Mouse (Mus musculus) intestine, embryonic 14.5 days (tissue): ENCODE measurements around the gene Fyb. TPM values are rescaled to one million over a fixed set of nuclear protein-coding genes. Genes with fewer than 3 reads are reported as not detected.

Experiments
- ATAC-seq: fragments of 200-750 bp; cut with Nextera tagmentation; replicated peaks from 2 replicates; pipeline ENCODE4 v1.8.0; 2017; ENCODE audit warnings: low read depth, moderate number of reproducible peaks, moderate TSS enrichment, moderate library complexity; ENCODE audit not compliant: low FRiP score, low TSS enrichment
- DNase-seq: peaks from one replicate; pipeline ENCODE4 v3.0.0-alpha.2; 2018; ENCODE audit warnings: low spot score
- H3K27ac ChIP-seq: fragments of 300-500 bp; sonication (generic); 2 replicates; pipeline ENCODE4 v1.5.1; 2014; ENCODE audit warnings: low read depth, mild to moderate bottlenecking, control low read depth
- H3K27me3 ChIP-seq: fragments of 300-500 bp; sonication (generic); replicated peaks from 2 replicates; pipeline ENCODE4 v1.6.1; 2014; ENCODE audit warnings: low read length, control low read depth; ENCODE audit not compliant: control insufficient read depth, insufficient read depth
- H3K36me3 ChIP-seq: fragments of 300-500 bp; sonication (generic); 2 replicates; pipeline ENCODE4 v1.6.1; 2014; ENCODE audit warnings: low read length, control low read depth; ENCODE audit not compliant: control insufficient read depth, insufficient read depth
- H3K4me1 ChIP-seq: fragments of 300-500 bp; sonication (generic); replicated peaks from 2 replicates; pipeline ENCODE4 v1.6.1; 2014; ENCODE audit warnings: low read length, control low read depth, mixed read lengths; ENCODE audit not compliant: control insufficient read depth, insufficient read depth
- H3K4me2 ChIP-seq: fragments of 300-500 bp; sonication (generic); 2 replicates; pipeline ENCODE4 v1.6.1; 2014; ENCODE audit warnings: low read length
- H3K4me3 ChIP-seq: fragments of 300-500 bp; sonication (generic); 2 replicates; pipeline ENCODE4 v1.5.1; 2014; ENCODE audit warnings: low read depth, low read length, control low read depth, mixed read lengths
- H3K9ac ChIP-seq: fragments of 300-500 bp; sonication (generic); 2 replicates; pipeline ENCODE4 v1.6.1; 2014; ENCODE audit warnings: mild to moderate bottlenecking, low read length
- H3K9me3 ChIP-seq: fragments of 300-500 bp; sonication (generic); 2 replicates; pipeline ENCODE4 v1.6.1; 2016; ENCODE audit warnings: low read length, control low read depth; ENCODE audit not compliant: control insufficient read depth
- WGBS: fragments of 180-500 bp; shearing (Covaris S2); extraction: QIAGEN DNeasy Blood & Tissue Kit; methylation state at CpG from one replicate; pipeline ENCODE4 v1.1.7; 2014; 5-methylcytosine and 5-hydroxymethylcytosine counted together
- polyA plus RNA-seq: library from polyadenylated mRNA; unstranded; fragments of >200 nt; fragmentation: Nextera tagmentation; extraction: Ambion mirVana; gene quantifications from 2 replicates; pipeline ENCODE4 v1.2.1, GENCODE M21; 2014

Gene Fyb
- polyA plus RNA-seq, 1 experiment from 2014 or later, result 4.8 TPM

DNA sequence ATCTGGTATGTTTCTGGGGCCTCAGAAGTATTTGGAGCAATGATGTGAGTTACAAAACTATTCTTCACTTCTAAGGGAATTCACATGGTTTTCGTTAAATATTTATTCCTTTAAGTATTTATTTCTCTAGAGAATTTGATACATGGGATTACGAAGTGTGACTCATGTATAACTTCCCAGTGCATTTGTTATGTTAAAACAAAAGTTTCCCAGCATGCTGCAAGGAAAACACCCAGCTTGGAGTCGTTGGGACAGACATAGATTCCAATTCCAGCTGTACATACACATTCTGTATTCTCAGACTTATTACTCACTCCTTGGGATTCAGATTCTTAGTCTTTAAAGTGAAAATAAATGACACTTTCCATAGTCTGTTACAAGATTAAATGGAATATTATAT lies 112.8 kb downstream of the Fyb start:
- Histone ChIP-seq H3K36me3 (no peaks in the 10 kb centered on the region), H3K27ac (0 out of 2 replicates have a peak overlapping the region, but pooled peaks have one; percentile 29), H3K4me2 (no peak overlapping the region), H3K4me1 (no peaks in the 10 kb centered on the region), H3K9ac (no peak overlapping the region), H3K27me3 (no peaks in the 10 kb centered on the region), H3K9me3 (no peaks in the 10 kb centered on the region), H3K4me3 (no peak overlapping the region)
- no peak for DNase-seq
- WGBS, result 52% methylated on average over 3 of the region's 3 CpGs
- ATAC-seq, result no peak

DNA sequence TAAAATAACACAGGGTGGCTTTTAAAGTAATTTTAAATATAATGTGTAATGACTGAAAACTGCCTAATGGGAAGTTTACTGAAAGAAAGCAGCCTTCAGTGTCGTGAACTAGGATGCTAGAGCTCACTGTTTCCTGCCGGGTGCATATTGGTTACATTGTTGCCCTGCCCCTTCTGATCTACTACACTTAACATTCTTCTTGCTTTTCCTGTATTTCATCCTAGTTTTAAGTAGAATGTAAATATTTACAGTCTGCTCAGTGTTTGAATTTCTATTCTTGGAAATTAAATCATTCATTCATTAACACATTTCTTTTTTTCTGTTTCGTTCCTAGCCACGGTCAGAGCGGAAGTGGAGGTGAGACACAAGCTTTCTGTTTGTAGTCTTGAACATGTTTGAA lies 119.6 kb downstream of the Fyb start:
- WGBS, result 35% methylated on average over 5 of the region's 5 CpGs
- no peak for ATAC-seq
- Histone ChIP-seq H3K36me3 (no peaks in the 10 kb centered on the region), H3K4me1 (no peaks in the 10 kb centered on the region), H3K4me3 (no peak overlapping the region), H3K4me2 (no peak overlapping the region), H3K9ac (no peak overlapping the region), H3K27me3 (no peaks in the 10 kb centered on the region), H3K9me3 (no peaks in the 10 kb centered on the region), H3K27ac (no peak overlapping the region)
- DNase-seq, result no peak

DNA sequence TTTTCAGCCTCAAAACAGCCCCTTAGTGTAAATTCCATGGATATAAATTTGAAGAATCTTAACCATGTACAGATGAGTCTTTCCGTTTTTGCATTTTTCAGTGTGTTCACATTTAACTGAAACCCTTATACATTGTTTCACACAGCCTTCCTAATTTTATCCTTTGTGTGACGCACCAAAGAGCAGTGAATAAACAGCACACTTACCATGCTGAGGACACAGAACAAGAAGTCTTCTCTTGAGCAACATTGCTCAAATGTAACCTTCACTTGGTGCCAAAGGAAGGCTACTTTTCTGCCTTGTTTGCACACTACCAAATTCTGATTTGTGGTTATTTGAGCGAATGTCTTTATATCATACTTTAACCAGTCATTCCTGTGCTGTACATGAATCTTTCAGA lies 122.8 kb downstream of the Fyb start:
- Histone ChIP-seq H3K4me1 (no peaks in the 10 kb centered on the region), H3K36me3 (no peaks in the 10 kb centered on the region), H3K27me3 (no peaks in the 10 kb centered on the region), H3K4me3 (no peak overlapping the region), H3K4me2 (no peak overlapping the region), H3K27ac (no peak overlapping the region), H3K9me3 (no peaks in the 10 kb centered on the region), H3K9ac (no peak overlapping the region)
- ATAC-seq (no peak), DNase-seq (no peak)
- 87% methylated on average over 3 of the region's 3 CpGs for WGBS

DNA sequence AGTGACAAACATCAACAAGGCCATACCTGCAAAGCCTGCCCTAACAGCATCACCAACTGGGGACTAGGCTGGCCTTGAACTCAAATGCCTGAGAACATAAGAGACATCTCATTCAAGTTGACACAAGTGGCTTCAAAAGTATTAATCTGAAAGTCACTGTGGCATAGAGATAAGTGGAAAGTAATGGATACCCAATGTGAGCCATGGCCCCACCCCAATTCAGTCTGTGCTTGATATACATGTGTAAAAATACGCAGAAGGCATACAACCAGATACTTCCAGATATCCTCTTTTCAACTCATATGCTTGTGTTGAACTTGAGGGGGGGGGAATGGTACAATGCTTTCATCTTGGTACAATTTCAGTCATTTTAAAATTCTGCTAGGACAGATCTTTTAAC lies 124.4 kb downstream of the Fyb start:
- no peaks in the 10 kb centered on the region for H3K36me3 ChIP-seq
- H3K4me2 ChIP-seq, result no peak overlapping the region
- no peak for DNase-seq
- no peaks in the 10 kb centered on the region for H3K9me3 ChIP-seq
- 80% methylated on average over 1 of the region's 1 CpGs for WGBS
- no peaks in the 10 kb centered on the region for H3K4me1 ChIP-seq
- H3K9ac ChIP-seq, result no peak overlapping the region
- no peak for ATAC-seq
- no peak overlapping the region for H3K4me3 ChIP-seq
- H3K27ac ChIP-seq, result no peak overlapping the region
- H3K27me3 ChIP-seq, result no peaks in the 10 kb centered on the region

DNA sequence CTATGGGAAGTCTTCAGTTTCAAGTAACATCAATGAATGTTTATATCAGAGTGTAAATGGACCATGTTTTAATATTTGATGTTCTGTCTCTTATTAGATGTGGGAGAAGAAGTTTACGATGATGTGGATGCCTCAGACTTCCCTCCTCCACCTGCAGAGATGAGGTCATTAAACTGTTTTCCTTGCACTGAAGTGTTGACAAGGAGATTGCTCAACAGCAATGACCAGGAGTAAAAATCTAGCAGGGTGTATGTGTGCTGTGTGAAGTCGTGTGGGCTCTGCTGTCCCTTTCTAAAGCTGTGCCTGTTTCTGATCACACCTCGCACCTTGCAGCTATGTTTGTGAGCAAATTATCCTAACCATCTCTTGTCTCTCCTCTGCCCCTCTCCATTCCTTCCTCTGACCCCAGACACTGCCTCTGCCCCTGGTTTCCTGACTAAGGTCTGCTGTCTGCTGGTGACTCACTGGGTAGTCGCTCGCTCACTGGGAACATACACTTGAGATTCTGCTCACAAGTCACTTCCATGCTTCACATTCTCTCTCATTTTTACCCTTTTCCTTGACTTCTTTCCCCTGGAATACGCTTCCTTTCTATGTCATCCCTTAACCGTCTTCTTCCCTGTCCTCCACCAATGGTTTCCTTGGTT lies 126.2 kb downstream of the Fyb start:
- H3K27ac ChIP-seq, result no peak overlapping the region
- no peaks in the 10 kb centered on the region for H3K36me3 ChIP-seq
- H3K4me3 ChIP-seq, result no peak overlapping the region
- 71% methylated on average over 7 of the region's 7 CpGs for WGBS
- H3K9me3 ChIP-seq, result no peaks in the 10 kb centered on the region
- ATAC-seq, result no peak
- no peak for DNase-seq
- no peak overlapping the region for H3K9ac ChIP-seq
- H3K4me1 ChIP-seq, result no peaks in the 10 kb centered on the region
- H3K4me2 ChIP-seq, result no peak overlapping the region
- no peaks in the 10 kb centered on the region for H3K27me3 ChIP-seq

DNA sequence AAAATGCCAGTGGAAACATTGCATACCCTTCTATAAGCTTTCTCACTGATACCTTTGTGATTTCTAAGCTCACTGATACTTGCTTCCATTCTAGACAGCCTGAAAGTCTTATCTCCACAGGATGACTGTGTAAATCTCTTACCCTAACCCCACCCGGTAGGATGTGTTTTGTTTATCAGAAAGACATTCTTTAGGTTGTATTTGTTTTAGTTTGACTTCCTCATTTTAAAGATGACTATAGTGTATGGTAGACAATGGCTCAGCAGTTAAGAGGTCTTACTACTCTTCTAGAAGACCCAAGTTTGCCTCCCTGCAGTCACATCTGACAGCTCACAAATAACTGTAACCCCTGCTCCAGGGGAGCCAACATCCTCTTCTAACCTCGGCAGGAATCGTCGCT lies 130.4 kb downstream of the Fyb start:
- no peak overlapping the region for H3K27ac ChIP-seq
- DNase-seq (no peak), ATAC-seq (no peak)
- H3K27me3 ChIP-seq, result no peaks in the 10 kb centered on the region
- no peak overlapping the region for H3K9ac ChIP-seq
- 39% methylated on average over 4 of the region's 4 CpGs for WGBS
- no peaks in the 10 kb centered on the region for H3K36me3 ChIP-seq
- H3K4me3 ChIP-seq, result no peak overlapping the region
- H3K4me2 ChIP-seq, result no peak overlapping the region
- H3K9me3 ChIP-seq, result no peaks in the 10 kb centered on the region
- H3K4me1 ChIP-seq, result no peaks in the 10 kb centered on the region

DNA sequence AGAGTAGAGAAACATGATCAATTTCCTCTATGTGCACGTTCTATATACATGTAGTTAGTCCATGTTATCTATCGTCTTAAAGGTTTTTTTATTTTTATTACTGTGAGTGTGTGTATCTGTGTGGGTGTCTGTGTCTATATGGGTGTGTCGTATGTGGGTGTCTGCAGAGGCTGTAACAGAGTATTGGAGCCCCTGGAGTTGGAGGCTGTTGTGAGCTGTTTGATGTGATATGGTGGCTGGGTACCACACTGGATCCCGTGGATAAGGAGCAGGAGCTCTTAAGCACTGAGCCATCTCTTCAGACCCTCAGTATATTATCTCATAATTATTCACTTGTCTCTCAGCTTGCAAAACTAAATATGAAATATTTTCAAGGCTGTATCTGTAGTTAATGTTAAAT lies 135.4 kb downstream of the Fyb start:
- 88% methylated on average over 4 of the region's 4 CpGs for WGBS

DNA sequence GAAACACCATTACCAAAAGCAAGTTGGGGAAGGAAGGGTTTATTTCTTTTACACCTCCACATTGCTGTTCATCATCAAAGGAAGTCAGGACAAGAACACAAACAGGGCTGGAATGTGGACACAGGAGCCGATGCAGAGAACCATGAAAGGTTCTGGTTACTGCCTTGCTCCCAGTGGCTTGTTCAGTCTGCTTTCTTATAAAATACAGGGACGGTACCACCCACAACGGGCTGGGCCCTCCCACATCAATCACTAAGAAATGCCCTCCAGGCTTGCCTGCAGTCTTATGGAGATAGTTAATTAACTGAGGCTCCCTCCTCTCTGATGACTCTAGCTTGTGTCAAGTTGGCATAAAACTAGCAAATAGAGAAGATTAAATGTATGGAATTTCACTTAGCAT lies 139.3 kb downstream of the Fyb start:
- Histone ChIP-seq H3K27ac (no peak overlapping the region), H3K4me2 (no peak overlapping the region), H3K36me3 (no peaks in the 10 kb centered on the region), H3K4me3 (no peak overlapping the region), H3K27me3 (no peaks in the 10 kb centered on the region), H3K9me3 (no peaks in the 10 kb centered on the region), H3K4me1 (no peaks in the 10 kb centered on the region), H3K9ac (no peak overlapping the region)
- ATAC-seq (no peak), DNase-seq (no peak)
- 38% methylated on average over 3 of the region's 3 CpGs for WGBS

More for the DNA sequence above, 135.4 kb downstream of the Fyb start:
- DNase-seq (no peak), ATAC-seq (no peak)
- Histone ChIP-seq H3K36me3 (no peaks in the 10 kb centered on the region), H3K27ac (no peak overlapping the region), H3K27me3 (no peaks in the 10 kb centered on the region), H3K4me2 (no peak overlapping the region), H3K4me1 (no peaks in the 10 kb centered on the region), H3K9me3 (no peaks in the 10 kb centered on the region), H3K9ac (no peak overlapping the region), H3K4me3 (no peak overlapping the region)

DNA sequence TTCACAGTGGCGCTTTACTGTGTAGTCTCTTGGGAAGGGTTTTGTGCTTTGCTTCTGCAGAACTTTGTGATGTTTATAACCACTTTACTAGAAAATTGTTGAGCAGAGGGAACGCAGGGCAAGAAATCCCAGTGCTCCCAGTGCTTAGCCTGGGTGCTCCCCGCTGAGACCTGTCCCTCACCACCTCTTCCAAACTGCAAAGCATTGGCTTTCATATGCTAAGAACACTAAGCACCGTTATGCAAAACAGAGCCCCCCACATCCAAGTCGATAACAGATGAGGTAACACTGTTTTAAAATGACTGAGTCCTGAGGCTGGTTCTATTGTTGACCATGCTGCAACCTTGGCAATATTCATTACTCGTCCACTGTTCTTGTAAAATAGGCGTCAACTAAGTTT lies 141.3 kb downstream of the Fyb start:
- no peak for DNase-seq
- H3K4me1 ChIP-seq, result no peaks in the 10 kb centered on the region
- WGBS, result 66% methylated on average over 7 of the region's 7 CpGs
- no peak overlapping the region for H3K4me3 ChIP-seq
- no peaks in the 10 kb centered on the region for H3K9me3 ChIP-seq
- no peaks in the 10 kb centered on the region for H3K36me3 ChIP-seq
- ATAC-seq, result no peak
- no peak overlapping the region for H3K27ac ChIP-seq
- no peak overlapping the region for H3K4me2 ChIP-seq
- no peaks in the 10 kb centered on the region for H3K27me3 ChIP-seq
- H3K9ac ChIP-seq, result no peak overlapping the region
